Mouse (Mus musculus) liver, embryonic 12.5 days (tissue): Measurements from ENCODE around the gene Cops9. TPM values are rescaled to one million over a fixed set of nuclear protein-coding genes. Genes with fewer than 3 reads are reported as not detected.

Experiments used
- polyA plus RNA-seq: library from polyadenylated mRNA; unstranded; fragments of >200 nt; fragmentation: Nextera tagmentation; extraction: Ambion mirVana; gene quantifications from 2 replicates; pipeline ENCODE4 v1.2.1, GENCODE M21; 2016

Gene Cops9
- polyA plus RNA-seq, 1 experiment from 2014 or later: 232 TPM

Other genes starting within 250 kb of the Cops9 start
- gene Ndufa10, start 168.1 kb downstream of the Cops9 start, polyA plus RNA-seq: 169 and 179 TPM in 2 replicates
- gene Olfr1416, start 156.9 kb downstream of the Cops9 start, polyA plus RNA-seq: not detected in 2 replicates
- not detected in 2 replicates for gene Olfr1415, start 145.9 kb downstream of the Cops9 start, polyA plus RNA-seq
- gene Olfr1414, start 123.3 kb downstream of the Cops9 start, polyA plus RNA-seq: not detected in 2 replicates
- not detected in 2 replicates for gene Olfr1413, start 70.7 kb downstream of the Cops9 start, polyA plus RNA-seq
- not detected in 2 replicates for gene Olfr1412, start 56.2 kb downstream of the Cops9 start, polyA plus RNA-seq
- gene Olfr1411, start 47.6 kb downstream of the Cops9 start, polyA plus RNA-seq: not detected in 2 replicates
- not detected in 2 replicates for gene Olfr1410, start 36.2 kb downstream of the Cops9 start, polyA plus RNA-seq
- not detected in 2 replicates for gene Olfr12, start 24.2 kb downstream of the Cops9 start, polyA plus RNA-seq
- gene Otos, start 6.9 kb upstream of the Cops9 start, polyA plus RNA-seq: 0.15 and 0.23 TPM in 2 replicates
- gene Gpc1, start 189.7 kb upstream of the Cops9 start, polyA plus RNA-seq: 5.5 and 7.2 TPM in 2 replicates